Mouse (Mus musculus): ENCODE results near the gene Cyp4f13. TPM values are rescaled to one million over a fixed set of nuclear protein-coding genes. Genes with fewer than 3 reads are reported as not detected.

Gene Cyp4f13
- polyA plus RNA-seq, 1 experiment from 2014 or later, result 62.9 TPM

- Histone ChIP-seq H3K9me3 (ENCODE audit: control insufficient read depth) (no peaks in the 10 kb centered on the region), H3K4me2 (replicated peaks; ENCODE audit: low read depth) (no peak overlapping the region), H3K4me3 (ENCODE audit: low read depth, low read length) (no peak overlapping the region), H3K4me1 (replicated peaks; ENCODE audit: control insufficient read depth, insufficient read depth, low read length) (no peaks in the 10 kb centered on the region), H3K27ac (ENCODE audit: low read depth, low read length) (no peak overlapping the region), H3K36me3 (ENCODE audit: control insufficient read depth, insufficient read depth) (peaks cover 35% of the 10 kb centered on the region), H3K27me3 (replicated peaks; ENCODE audit: control insufficient read depth, insufficient read depth, low read length) (no peaks in the 10 kb centered on the region), H3K9ac (ENCODE audit: low read depth, low read length) (no peak overlapping the region)
- TF ChIP-seq CTCF (IDR thresholded peaks at IDR 0.05; ENCODE audit: low read depth), result no peak
- 91% methylated on average over 14 of the region's 14 CpGs for WGBS
- ATAC-seq, result no peak
Observed at GRCm38 (mm10) chr17:32880320-32881218, 66.6 kb downstream of the Cyp4f13 start.

GRCm38 (mm10) chr17:32878773-32879172 is 68.4 kb downstream of the Cyp4f13 start:
- ATAC-seq, result no peak; the same call in 1 of the 2 replicates
- no peak overlapping the region; the same call in 1 of the 2 replicates for H3K27ac ChIP-seq (ENCODE audit: low read depth, low read length)

DNA sequence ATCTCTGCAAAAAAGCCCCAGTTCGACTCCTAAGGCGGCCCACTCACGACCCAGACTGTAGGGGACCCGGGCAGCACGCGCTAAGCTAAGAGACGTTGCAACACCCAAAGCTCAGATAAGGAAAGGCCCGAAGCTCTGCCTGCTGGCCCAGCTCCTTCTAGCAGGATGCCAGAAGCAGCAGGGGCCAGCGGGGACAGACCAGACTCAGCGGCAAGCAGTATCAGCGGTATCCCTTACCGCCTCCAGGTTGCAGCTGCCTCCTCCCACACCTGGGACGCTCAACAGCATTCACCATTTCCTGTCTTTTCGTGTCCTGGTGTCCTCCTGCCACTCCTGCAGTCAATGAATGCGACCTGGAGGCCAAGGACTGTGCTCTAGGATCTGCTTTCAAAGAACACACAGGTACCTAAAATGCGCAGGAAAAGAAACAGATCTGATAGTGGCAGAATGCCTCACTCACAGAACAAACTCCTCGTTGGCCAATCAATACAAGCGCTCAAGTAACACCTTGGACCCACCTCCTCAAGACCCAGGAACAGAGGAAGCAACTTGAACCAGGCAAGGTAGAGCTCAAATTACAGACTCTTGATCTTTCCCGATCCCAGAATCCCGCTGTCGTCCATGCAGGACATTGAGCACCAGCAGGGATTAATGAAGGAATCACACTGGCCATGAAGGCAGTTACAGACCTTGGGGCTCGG is 69.6 kb downstream of the Cyp4f13 start:
- Histone ChIP-seq H3K4me2 (replicated peaks; ENCODE audit: low read depth) (peak overlapping the region; percentile 60), H3K27ac (ENCODE audit: low read depth, low read length) (no peak overlapping the region; the same call in 1 of the 2 replicates), H3K36me3 (ENCODE audit: control insufficient read depth, insufficient read depth) (peaks cover 11% of the 10 kb centered on the region), H3K27me3 (replicated peaks; ENCODE audit: control insufficient read depth, insufficient read depth, low read length) (no peaks in the 10 kb centered on the region), H3K9ac (ENCODE audit: low read depth, low read length) (no peak overlapping the region), H3K4me3 (ENCODE audit: low read depth, low read length) (peak overlapping the region; percentile 29), H3K4me1 (replicated peaks; ENCODE audit: control insufficient read depth, insufficient read depth, low read length) (no peaks in the 10 kb centered on the region), H3K9me3 (ENCODE audit: control insufficient read depth) (no peaks in the 10 kb centered on the region)
- peak; percentile 75 for ATAC-seq
- no peak for TF ChIP-seq CTCF (IDR thresholded peaks at IDR 0.05; ENCODE audit: low read depth)
- WGBS, result 3% methylated on average over 22 of the region's 22 CpGs

More at GRCm38 (mm10) chr17:32878773-32879172, 68.4 kb downstream of the Cyp4f13 start:
- 72% methylated on average over 11 of the region's 11 CpGs for WGBS
- Histone ChIP-seq H3K27me3 (replicated peaks; ENCODE audit: control insufficient read depth, insufficient read depth, low read length) (no peaks in the 10 kb centered on the region), H3K4me3 (ENCODE audit: low read depth, low read length) (peak overlapping the region; percentile 9; the same call in 1 of the 2 replicates), H3K4me2 (replicated peaks; ENCODE audit: low read depth) (peak overlapping the region; percentile 60), H3K4me1 (replicated peaks; ENCODE audit: control insufficient read depth, insufficient read depth, low read length) (no peaks in the 10 kb centered on the region), H3K36me3 (ENCODE audit: control insufficient read depth, insufficient read depth) (peaks cover 23% of the 10 kb centered on the region), H3K9me3 (ENCODE audit: control insufficient read depth) (no peaks in the 10 kb centered on the region), H3K9ac (ENCODE audit: low read depth, low read length) (no peak overlapping the region)
- no peak for TF ChIP-seq CTCF (IDR thresholded peaks at IDR 0.05; ENCODE audit: low read depth)

Other genes starting within 250 kb of the Cyp4f13 start
- 13.9 and 16.7 TPM in 2 replicates for gene Zfp871, start 159.1 kb downstream of the Cyp4f13 start, polyA plus RNA-seq (2015; fragmentation: Nextera tagmentation; extraction: Ambion mirVana)
- 0.86 and 1.5 TPM in 2 replicates for gene Zfp811, start 137.5 kb downstream of the Cyp4f13 start, polyA plus RNA-seq (2015; fragmentation: Nextera tagmentation; extraction: Ambion mirVana)
- 4.3 and 4.5 TPM in 2 replicates for gene Zfp799, start 117.1 kb downstream of the Cyp4f13 start, polyA plus RNA-seq (2015; fragmentation: Nextera tagmentation; extraction: Ambion mirVana)
- gene Zfp870, start 55.8 kb downstream of the Cyp4f13 start, polyA plus RNA-seq (2015; fragmentation: Nextera tagmentation; extraction: Ambion mirVana), result 2.9 and 3.0 TPM in 2 replicates
- 1.7 and 1.9 TPM in 2 replicates for gene Cyp4f14, start 30.1 kb downstream of the Cyp4f13 start, polyA plus RNA-seq (2015; fragmentation: Nextera tagmentation; extraction: Ambion mirVana)
- gene Zfp472, start 18.4 kb upstream of the Cyp4f13 start, polyA plus RNA-seq (2015; fragmentation: Nextera tagmentation; extraction: Ambion mirVana), result 4.9 and 5.3 TPM in 2 replicates
- gene Zfp952, start 45.7 kb upstream of the Cyp4f13 start, polyA plus RNA-seq (2015; fragmentation: Nextera tagmentation; extraction: Ambion mirVana), result 4.7 and 4.9 TPM in 2 replicates
- gene Zfp763, start 86.0 kb upstream of the Cyp4f13 start, polyA plus RNA-seq (2015; fragmentation: Nextera tagmentation; extraction: Ambion mirVana), result 3.7 and 4.1 TPM in 2 replicates
- gene 4921501E09Rik, start 120.7 kb upstream of the Cyp4f13 start, polyA plus RNA-seq (2015; fragmentation: Nextera tagmentation; extraction: Ambion mirVana), result not detected in 2 replicates
- gene Zfp563, start 141.9 kb upstream of the Cyp4f13 start, polyA plus RNA-seq (2015; fragmentation: Nextera tagmentation; extraction: Ambion mirVana), result 3.3 TPM in 2 replicates
- gene Morc2b, start 192.3 kb upstream of the Cyp4f13 start, polyA plus RNA-seq (2015; fragmentation: Nextera tagmentation; extraction: Ambion mirVana), result not detected in 2 replicates
- gene Olfr55, start 221.0 kb upstream of the Cyp4f13 start, polyA plus RNA-seq (2015; fragmentation: Nextera tagmentation; extraction: Ambion mirVana), result not detected in 2 replicates
- gene Olfr239, start 243.9 kb upstream of the Cyp4f13 start, polyA plus RNA-seq (2015; fragmentation: Nextera tagmentation; extraction: Ambion mirVana), result not detected in 2 replicates

Measured in intestine, postnatal 0 days (tissue).